Mouse (Mus musculus) lung, adult 2 months (tissue): Measurements from ENCODE around the gene Xrcc1.

Experiments used
- CTCF ChIP-seq: fragments of 200-500 bp; IDR thresholded peaks from 2 replicates; pipeline ENCODE4 v1.5.1; 2011; ENCODE audit warnings: mild to moderate bottlenecking, low read length, control low read depth; ENCODE audit not compliant: insufficient read depth
- POLR2A ChIP-seq: fragments of 200-500 bp; IDR thresholded peaks from 2 replicates; pipeline ENCODE4 v1.6.1; 2011; ENCODE audit warnings: low read depth, mild to moderate bottlenecking, control low read depth, low read length, borderline replicate concordance; ENCODE audit errors: extremely low read depth

GRCm38 (mm10) chr7:24528861-24529260 lies 17.2 kb upstream of the Xrcc1 start:
- TF ChIP-seq CTCF (no peak), POLR2A (no peak)
